Mouse (Mus musculus) spleen, postnatal 10 days (tissue): ENCODE measurements around the gene Ints7.

Experiments
- DNase-seq, 2 experiments: peaks; one replicate each; pipeline ENCODE4 v3.0.0; 2021 to 2022; ENCODE audit warnings: low spot score in 2 of 2

The Ints7 gene

GRCm38 (mm10) chr1:191584483-191584882 lies 9.0 kb downstream of the Ints7 start:
- no peak for DNase-seq

DNA sequence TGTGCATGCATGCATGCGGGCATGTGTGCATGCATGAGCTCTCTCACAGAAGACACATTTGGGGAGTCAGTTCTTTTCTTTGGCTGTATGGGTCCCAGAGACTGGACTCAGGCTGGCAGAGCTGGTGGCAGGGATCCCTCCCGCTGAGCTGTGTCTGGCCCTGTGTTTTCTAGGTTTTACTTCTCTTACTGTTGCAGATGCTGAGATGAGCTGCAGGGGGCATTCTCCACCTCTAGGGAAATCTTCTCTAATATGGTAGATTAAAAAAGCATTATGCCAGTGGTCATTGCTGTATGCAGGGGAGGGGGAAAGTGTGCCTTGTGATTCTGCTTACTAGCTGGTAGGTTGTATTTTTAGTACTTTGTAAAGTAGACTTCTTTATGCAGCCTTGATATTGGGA lies 10.3 kb downstream of the Ints7 start:
- peak in 1 of 2 experiments; percentile 33 for DNase-seq

- no peak for DNase-seq
Measured at GRCm38 (mm10) chr1:191587062-191587461, 11.6 kb downstream of the Ints7 start.

DNA sequence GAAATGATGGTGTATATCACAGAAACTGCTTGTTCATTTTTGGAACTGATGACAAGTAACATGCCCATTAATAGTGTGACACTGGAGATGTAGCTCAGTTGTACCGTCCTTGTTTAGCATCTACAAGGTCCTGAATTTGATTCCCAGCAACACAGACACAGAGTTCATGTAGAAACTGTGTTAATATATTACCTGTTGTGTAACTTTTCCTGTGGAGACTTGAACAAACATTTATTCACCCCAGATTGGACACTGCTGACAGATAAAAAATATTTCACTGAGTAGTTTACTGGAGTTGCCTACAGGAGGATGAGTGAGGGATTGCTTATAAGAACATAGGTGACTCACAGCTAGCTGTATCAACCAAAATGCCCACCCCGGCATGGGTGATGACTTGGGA lies 13.3 kb downstream of the Ints7 start:
- DNase-seq, result no peak

DNA sequence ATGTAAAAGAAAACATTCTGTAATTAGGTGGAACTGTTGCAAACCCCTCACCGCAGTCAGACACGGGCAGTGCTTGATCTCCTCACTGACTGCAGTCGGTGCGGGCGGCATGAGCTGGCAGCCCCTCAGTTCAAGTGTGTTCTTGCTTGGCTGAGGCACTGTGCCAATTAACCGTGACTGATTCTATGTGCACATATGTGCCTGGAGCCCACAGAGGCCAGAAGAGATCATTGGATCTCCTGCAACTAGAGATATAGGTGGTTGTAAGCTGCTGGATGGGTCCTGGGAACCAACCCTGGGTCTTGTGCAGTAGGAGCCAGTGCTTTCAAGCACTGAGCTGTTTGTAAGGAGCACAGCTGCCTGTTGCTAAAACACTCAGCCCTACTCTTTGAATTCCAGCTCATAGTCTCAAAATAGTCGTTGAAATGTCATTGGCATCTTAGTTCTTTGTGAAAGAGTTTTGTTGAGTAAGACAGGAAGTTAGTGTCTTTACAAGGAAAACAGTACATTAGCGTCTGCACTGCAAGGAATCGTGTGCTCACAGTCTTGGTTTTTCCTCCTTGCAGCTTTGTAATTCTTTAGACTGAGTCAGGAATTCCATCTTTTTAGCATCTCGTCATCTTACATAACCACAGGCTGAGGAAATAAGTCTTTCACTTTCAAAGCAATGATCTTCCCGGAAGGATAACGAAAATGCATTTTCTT lies 16.7 kb downstream of the Ints7 start:
- no peak for DNase-seq

- no peak for DNase-seq
Measured at GRCm38 (mm10) chr1:191596076-191596475, 20.6 kb downstream of the Ints7 start.

DNA sequence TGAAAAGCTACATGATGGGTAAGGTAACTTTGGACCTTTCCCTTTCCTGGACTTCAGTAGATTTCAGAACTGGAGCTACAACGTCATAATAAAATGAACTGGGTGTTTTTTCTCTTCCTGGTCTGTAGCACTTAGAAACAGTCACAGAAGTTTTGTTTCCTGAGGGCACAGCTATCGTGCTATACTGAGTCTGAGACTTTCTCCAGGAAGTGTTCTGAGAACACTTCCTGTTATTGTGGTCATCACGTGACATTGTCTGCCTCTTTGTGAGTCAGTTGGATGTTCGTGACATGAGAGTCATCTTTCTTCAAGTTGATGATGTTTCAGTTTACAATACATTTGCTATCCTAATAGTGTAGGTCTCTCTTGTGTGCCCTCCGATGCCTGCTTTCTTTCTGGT lies 23.8 kb downstream of the Ints7 start:
- DNase-seq, result no peak

DNA sequence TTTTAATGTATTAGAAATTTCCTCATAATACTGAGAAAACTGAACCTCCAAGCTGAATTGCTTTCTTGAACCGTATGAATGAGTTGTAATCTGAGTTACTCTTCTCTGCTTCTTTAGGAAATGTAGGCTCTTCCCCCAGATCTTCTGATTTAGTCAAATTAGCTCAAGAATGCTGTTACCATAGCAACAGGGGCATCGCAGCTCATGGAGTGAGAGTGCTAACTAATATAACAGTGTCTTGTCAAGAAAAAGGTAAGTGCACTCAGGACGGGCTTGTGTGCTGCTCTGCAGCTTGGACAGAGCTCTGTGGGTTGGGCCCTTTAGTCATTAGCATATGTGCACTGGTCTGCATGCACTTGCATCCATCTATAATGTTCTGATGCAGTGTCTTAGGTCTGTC lies 29.3 kb downstream of the Ints7 start:
- no peak for DNase-seq

- DNase-seq, result no peak
Measured at GRCm38 (mm10) chr1:191609051-191609450, 33.6 kb downstream of the Ints7 start.

- DNase-seq, result no peak
Measured at GRCm38 (mm10) chr1:191609578-191609977, 34.1 kb downstream of the Ints7 start.

DNA sequence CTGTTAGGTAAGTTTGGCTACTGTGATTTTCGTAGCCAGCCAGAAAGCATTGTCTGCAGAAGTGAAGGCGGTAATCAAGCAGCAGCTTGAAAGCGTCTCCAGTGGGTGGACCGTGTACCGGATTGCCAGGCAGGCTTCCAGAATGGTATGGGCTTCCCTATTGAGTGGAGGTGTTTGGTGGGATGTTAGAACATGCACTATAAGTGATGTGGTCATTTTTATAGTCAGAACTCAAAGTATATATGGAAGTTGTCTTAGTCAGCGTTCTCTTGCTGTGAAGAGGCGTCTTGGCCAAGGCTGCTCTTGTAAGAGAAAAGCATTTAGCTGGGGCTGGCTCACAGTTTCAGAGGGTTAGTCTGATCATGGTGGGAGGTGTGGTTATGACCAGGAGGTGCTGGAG lies 34.9 kb downstream of the Ints7 start:
- DNase-seq, result no peak

DNA sequence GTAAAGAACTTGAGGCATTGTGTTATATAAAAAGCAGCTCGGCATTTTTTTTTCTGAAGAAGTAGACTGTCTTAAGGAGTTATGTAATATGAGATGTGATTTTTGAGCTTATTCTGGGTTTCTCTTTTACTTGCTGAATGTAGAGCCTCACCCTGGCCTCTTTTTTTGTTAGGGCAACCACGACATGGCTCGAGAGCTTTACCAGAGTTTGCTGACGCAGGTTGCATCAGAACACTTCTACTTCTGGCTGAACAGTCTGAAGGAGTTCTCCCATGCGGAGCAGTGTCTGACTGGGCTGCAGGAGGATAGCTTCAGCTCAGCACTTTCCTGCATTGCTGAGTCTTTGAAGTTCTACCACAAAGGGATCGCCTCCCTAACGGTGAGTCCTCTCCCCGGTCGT lies 36.2 kb downstream of the Ints7 start:
- no peak for DNase-seq

DNA sequence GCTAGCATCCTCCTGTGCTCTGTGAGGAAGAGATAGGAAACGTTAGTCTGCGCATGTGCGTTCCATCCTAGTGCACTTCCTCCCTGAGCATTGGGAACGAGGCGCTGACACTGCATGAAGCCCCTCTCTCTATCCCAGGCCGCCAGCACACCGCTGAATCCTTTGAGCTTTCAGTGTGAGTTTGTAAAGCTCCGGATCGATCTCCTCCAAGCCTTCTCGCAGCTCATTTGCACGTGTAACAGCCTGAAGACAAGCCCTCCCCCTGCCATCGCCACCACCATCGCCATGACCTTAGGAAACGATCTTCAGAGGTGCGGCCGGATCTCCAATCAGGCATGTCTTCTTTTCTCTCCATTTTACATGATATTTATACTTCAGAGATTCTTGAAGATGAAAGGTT lies 37.4 kb downstream of the Ints7 start:
- no peak for DNase-seq

GRCm38 (mm10) chr1:191616245-191616644 lies 40.8 kb downstream of the Ints7 start:
- no peak for DNase-seq

- no peak for DNase-seq
Measured at GRCm38 (mm10) chr1:191617589-191617988, 42.2 kb downstream of the Ints7 start.

GRCm38 (mm10) chr1:191618067-191618766 lies 42.8 kb downstream of the Ints7 start:
- no peak for DNase-seq

- no peak for DNase-seq
Measured at GRCm38 (mm10) chr1:191621096-191621495, 45.7 kb downstream of the Ints7 start.

DNA sequence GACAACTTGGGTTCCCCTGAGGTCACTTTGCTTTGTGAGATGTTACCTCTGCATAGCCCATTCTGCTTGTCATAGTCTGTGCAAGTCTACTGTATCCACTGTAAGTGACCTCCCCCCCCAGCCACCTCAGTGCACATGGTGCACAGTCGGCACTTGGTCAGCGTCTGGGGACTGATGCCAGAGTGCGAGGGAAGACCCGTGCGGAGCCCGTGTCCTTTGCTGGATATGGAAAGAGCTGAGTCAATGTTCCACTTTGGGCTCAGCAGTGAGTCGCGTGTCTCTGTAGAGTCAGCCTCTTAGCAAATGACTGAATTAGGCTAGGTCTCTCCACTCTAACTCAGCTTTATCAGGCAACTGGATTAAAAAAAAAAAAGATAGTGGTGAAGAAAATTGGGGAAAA lies 47.4 kb downstream of the Ints7 start:
- no peak for DNase-seq

DNA sequence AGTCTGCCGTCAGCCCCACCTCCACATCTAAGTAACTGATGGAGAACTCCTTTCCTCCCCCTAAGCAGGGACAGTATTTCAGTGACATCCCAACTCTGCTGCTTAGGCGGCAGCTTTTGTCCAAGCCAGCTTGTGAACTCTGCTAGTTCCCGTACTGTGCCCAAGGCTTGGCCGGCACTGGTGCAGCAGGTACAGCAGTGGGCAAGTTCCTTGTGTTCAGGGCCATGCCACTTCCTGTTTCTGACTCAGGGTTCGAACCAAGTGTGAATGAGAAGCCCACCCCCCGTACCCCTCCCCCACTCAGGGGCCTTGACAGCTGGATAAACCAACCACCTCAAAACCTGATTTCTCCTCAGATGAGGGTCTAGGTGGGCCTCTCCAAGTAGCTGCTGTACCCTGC lies 49.1 kb downstream of the Ints7 start:
- DNase-seq, result no peak

- no peak for DNase-seq
Measured at GRCm38 (mm10) chr1:191625026-191625425, 49.6 kb downstream of the Ints7 start.

- no peak for DNase-seq
Measured at GRCm38 (mm10) chr1:191625620-191626019, 50.2 kb downstream of the Ints7 start.

- DNase-seq, result no peak
Measured at GRCm38 (mm10) chr1:191628457-191629169, 53.2 kb downstream of the Ints7 start.

- no peak for DNase-seq
Measured at GRCm38 (mm10) chr1:191629170-191629636, 53.8 kb downstream of the Ints7 start.
